Mouse (Mus musculus) granulocyte monocyte progenitor cell, adult 5-6 weeks (primary cell): Measurements from ENCODE around the gene Gm49333. TPM values are rescaled to one million over a fixed set of nuclear protein-coding genes. Genes with fewer than 3 reads are reported as not detected.
A peak's percentile ranks its signal among the peaks of the same experiment; 100 is the strongest.

Source experiments
- ATAC-seq: replicated peaks from 2 replicates; pipeline ENCODE4 v1.8.0; 2016; ENCODE audit warnings: mild to moderate bottlenecking, moderate TSS enrichment, inconsistent platforms; ENCODE audit not compliant: poor library complexity, severe bottlenecking
- total RNA-seq, 2 experiments: library from RNA; stranded (forward) in 1 of 2; stranded (reverse) in 1 of 2; fragments of 200-712, 200-1000 nt in 1 of 2; fragments of >200 nt in 1 of 2; fragmentation: Nextera tagmentation in 1 of 2; gene quantifications; 2 replicates each; pipeline ENCODE4 v1.2.3; 2014 to 2017

The Gm49333 gene
- total RNA-seq, 2 experiments from 2014 or later, result not detected

- ATAC-seq, result no peak
Measured at GRCm38 (mm10) chr16:20676702-20677101, 65.3 kb downstream of the Gm49333 start.

- ATAC-seq, result no peak
Measured at GRCm38 (mm10) chr16:20677380-20677779, 66.0 kb downstream of the Gm49333 start.

- peak; percentile 77 for ATAC-seq
Measured at GRCm38 (mm10) chr16:20677974-20678675, 66.7 kb downstream of the Gm49333 start.

GRCm38 (mm10) chr16:20690774-20691173 is 79.4 kb downstream of the Gm49333 start:
- no peak for ATAC-seq

GRCm38 (mm10) chr16:20691617-20692016 is 80.2 kb downstream of the Gm49333 start:
- no peak for ATAC-seq

GRCm38 (mm10) chr16:20692241-20692965 is 81.0 kb downstream of the Gm49333 start:
- no peak for ATAC-seq

- peak; percentile 86 for ATAC-seq
Measured at GRCm38 (mm10) chr16:20693111-20693701, 81.8 kb downstream of the Gm49333 start, which contains the start of gene Fam131a. TSS of gene Fam131a (plus strand) at chr16:20693241.

GRCm38 (mm10) chr16:20694781-20695180 is 83.4 kb downstream of the Gm49333 start:
- ATAC-seq, result peak; percentile 64

Other genes starting within 250 kb of the Gm49333 start
- 16.4 and 26.3 TPM in 2 replicates for gene Abcc5, start 185.2 kb upstream of the Gm49333 start, total RNA-seq (2014; fragmentation: Nextera tagmentation)
- gene Abcc5, start 185.2 kb upstream of the Gm49333 start, total RNA-seq (2017), result 10.7 and 17.9 TPM in 2 replicates
- 61.7 and 84.4 TPM in 2 replicates for gene Eif2b5, start 112.8 kb upstream of the Gm49333 start, total RNA-seq (2014; fragmentation: Nextera tagmentation)
- gene Eif2b5, start 112.8 kb upstream of the Gm49333 start, total RNA-seq (2017), result 87.0 and 90.0 TPM in 2 replicates
- 26.4 and 30.7 TPM in 2 replicates for gene Dvl3, start 94.6 kb upstream of the Gm49333 start, total RNA-seq (2014; fragmentation: Nextera tagmentation)
- gene Dvl3, start 94.6 kb upstream of the Gm49333 start, total RNA-seq (2017), result 2.0 and 2.3 TPM in 2 replicates
- gene Ap2m1, start 76.1 kb upstream of the Gm49333 start, total RNA-seq (2014; fragmentation: Nextera tagmentation), result 206 and 247 TPM in 2 replicates
- gene Ap2m1, start 76.1 kb upstream of the Gm49333 start, total RNA-seq (2017), result 175 and 225 TPM in 2 replicates
- gene Abcf3, start 63.0 kb upstream of the Gm49333 start, total RNA-seq (2014; fragmentation: Nextera tagmentation), result 33.0 and 42.3 TPM in 2 replicates
- gene Abcf3, start 63.0 kb upstream of the Gm49333 start, total RNA-seq (2017), result 55.1 and 96.9 TPM in 2 replicates
- not detected in 2 replicates for gene Vwa5b2, start 22.1 kb upstream of the Gm49333 start, total RNA-seq (2014; fragmentation: Nextera tagmentation)
- not detected in 2 replicates for gene Vwa5b2, start 22.1 kb upstream of the Gm49333 start, total RNA-seq (2017)
- gene Eef1akmt4, start within 50 bp of the Gm49333 start, total RNA-seq (2014; fragmentation: Nextera tagmentation), result 34.5 and 65.8 TPM in 2 replicates
- 12.4 and 15.5 TPM in 2 replicates for gene Eef1akmt4, start within 50 bp of the Gm49333 start, total RNA-seq (2017)
- 39.6 and 41.2 TPM in 2 replicates for gene Alg3, start 125 bp downstream of the Gm49333 start, total RNA-seq (2014; fragmentation: Nextera tagmentation)
- gene Alg3, start 125 bp downstream of the Gm49333 start, total RNA-seq (2017), result 18.2 and 25.2 TPM in 2 replicates
- gene Camk2n2, start 9.7 kb downstream of the Gm49333 start, total RNA-seq (2014; fragmentation: Nextera tagmentation), result 0.56 TPM in 1 of 2 replicates, not detected in the other
- gene Camk2n2, start 9.7 kb downstream of the Gm49333 start, total RNA-seq (2017), result 0.43 and 1.8 TPM in 2 replicates
- 0.77 TPM in 1 of 2 replicates, not detected in the other for gene Ece2, start 18.2 kb downstream of the Gm49333 start, total RNA-seq (2014; fragmentation: Nextera tagmentation)
- 1.3 TPM in 1 of 2 replicates, not detected in the other for gene Ece2, start 18.2 kb downstream of the Gm49333 start, total RNA-seq (2017)
- 144 and 149 TPM in 2 replicates for gene Psmd2, start 40.0 kb downstream of the Gm49333 start, total RNA-seq (2014; fragmentation: Nextera tagmentation)
- 215 and 220 TPM in 2 replicates for gene Psmd2, start 40.0 kb downstream of the Gm49333 start, total RNA-seq (2017)
- 242 and 249 TPM in 2 replicates for gene Eif4g1, start 56.7 kb downstream of the Gm49333 start, total RNA-seq (2014; fragmentation: Nextera tagmentation)
- gene Eif4g1, start 56.7 kb downstream of the Gm49333 start, total RNA-seq (2017), result 312 and 346 TPM in 2 replicates
- 1.6 TPM in 1 of 2 replicates, not detected in the other for gene Fam131a, start 81.6 kb downstream of the Gm49333 start, total RNA-seq (2014; fragmentation: Nextera tagmentation)
- 0.43 TPM in 1 of 2 replicates, not detected in the other for gene Fam131a, start 81.6 kb downstream of the Gm49333 start, total RNA-seq (2017)
- 62.4 and 81.5 TPM in 2 replicates for gene Polr2h, start 106.1 kb downstream of the Gm49333 start, total RNA-seq (2014; fragmentation: Nextera tagmentation)
- gene Polr2h, start 106.1 kb downstream of the Gm49333 start, total RNA-seq (2017), result 61.8 and 91.6 TPM in 2 replicates
- gene Clcn2, start 106.1 kb downstream of the Gm49333 start, total RNA-seq (2014; fragmentation: Nextera tagmentation), result 2.6 and 6.0 TPM in 2 replicates
- gene Clcn2, start 106.1 kb downstream of the Gm49333 start, total RNA-seq (2017), result 1.9 and 3.8 TPM in 2 replicates
- gene Chrd, start 121.5 kb downstream of the Gm49333 start, total RNA-seq (2014; fragmentation: Nextera tagmentation), result not detected in 2 replicates
- gene Chrd, start 121.5 kb downstream of the Gm49333 start, total RNA-seq (2017), result not detected in 2 replicates
- gene Thpo, start 122.9 kb downstream of the Gm49333 start, total RNA-seq (2014; fragmentation: Nextera tagmentation), result not detected in 2 replicates
- gene Thpo, start 122.9 kb downstream of the Gm49333 start, total RNA-seq (2017), result not detected in 2 replicates